Mouse (Mus musculus) large intestine, adult 2 months (tissue): ENCODE results near the gene Serpind1. TPM values are rescaled to one million over a fixed set of nuclear protein-coding genes. Genes with fewer than 3 reads are reported as not detected.

Experiments used
- DNase-seq: peaks from one replicate; pipeline ENCODE4 v3.0.0-alpha.2; 2012; ENCODE audit warnings: low read depth, low spot score
- WGBS: fragments of 180-500 bp; shearing (Covaris S2); methylation state at CpG from one replicate; pipeline ENCODE4 v1.1.7; 2018; 5-methylcytosine and 5-hydroxymethylcytosine counted together
- polyA plus RNA-seq: library from polyadenylated mRNA; depleted of rRNA; stranded (reverse); fragments of >200 nt; gene quantifications from 2 replicates; pipeline ENCODE4 v1.2.3, GENCODE M21; 2012; rRNA removed

Gene Serpind1
- polyA plus RNA-seq, result 0.15 and 0.19 TPM in 2 replicates

- WGBS, result 64% methylated on average over 2 of the region's 2 CpGs
- DNase-seq, result no peak
Measured at GRCm38 (mm10) chr16:17331116-17331515, at the start of gene Serpind1. Gene Serpind1 (plus strand): TSS chr16:17331371.

- WGBS, result 66% methylated on average over 6 of the region's 6 CpGs
- no peak for DNase-seq
Measured at GRCm38 (mm10) chr16:17283151-17283550, 48.0 kb upstream of the Serpind1 start.

GRCm38 (mm10) chr16:17287103-17287502 lies 44.1 kb upstream of the Serpind1 start:
- DNase-seq, result no peak
- WGBS, result 95% methylated on average over 2 of the region's 2 CpGs

GRCm38 (mm10) chr16:17291016-17291415 lies 40.2 kb upstream of the Serpind1 start:
- 95% methylated on average over 2 of the region's 2 CpGs for WGBS
- DNase-seq, result no peak

- peak; percentile 38 for DNase-seq
- 3% methylated on average over 2 of the region's 2 CpGs for WGBS
Measured at GRCm38 (mm10) chr16:17292751-17293150, 38.4 kb upstream of the Serpind1 start.

GRCm38 (mm10) chr16:17300818-17301217 lies 30.4 kb upstream of the Serpind1 start:
- no peak for DNase-seq
- 91% methylated on average over 3 of the region's 3 CpGs for WGBS

- 93% methylated on average over 5 of the region's 5 CpGs for WGBS
- no peak for DNase-seq
Measured at GRCm38 (mm10) chr16:17303521-17304245, 27.5 kb upstream of the Serpind1 start.

GRCm38 (mm10) chr16:17307461-17307860 lies 23.7 kb upstream of the Serpind1 start:
- DNase-seq, result no peak
- 93% methylated on average over 5 of the region's 5 CpGs for WGBS

GRCm38 (mm10) chr16:17309036-17309435 lies 22.1 kb upstream of the Serpind1 start:
- WGBS, result 86% methylated on average over 10 of the region's 10 CpGs
- no peak for DNase-seq

- DNase-seq, result no peak
- WGBS, result 97% methylated on average over 5 of the region's 5 CpGs
Measured at GRCm38 (mm10) chr16:17312531-17312930, 18.6 kb upstream of the Serpind1 start.

- 94% methylated on average over 7 of the region's 7 CpGs for WGBS
Measured at GRCm38 (mm10) chr16:17316554-17316953, 14.6 kb upstream of the Serpind1 start.

GRCm38 (mm10) chr16:17321481-17321880 lies 9.7 kb upstream of the Serpind1 start:
- DNase-seq, result no peak
- WGBS, result 28% methylated on average over 5 of the region's 5 CpGs

More at GRCm38 (mm10) chr16:17316554-17316953, 14.6 kb upstream of the Serpind1 start:
- no peak for DNase-seq

GRCm38 (mm10) chr16:17324745-17325144 lies 6.4 kb upstream of the Serpind1 start:
- 92% methylated on average over 5 of the region's 5 CpGs for WGBS
- no peak for DNase-seq

- 95% methylated on average over 2 of the region's 2 CpGs for WGBS
- no peak for DNase-seq
Measured at GRCm38 (mm10) chr16:17326064-17326463, 5.1 kb upstream of the Serpind1 start.

GRCm38 (mm10) chr16:17329848-17330570 lies 1.2 kb upstream of the Serpind1 start:
- 88% methylated on average over 1 of the region's 1 CpGs for WGBS
- no peak for DNase-seq

- no peak for DNase-seq
- 93% methylated on average over 5 of the region's 5 CpGs for WGBS
Measured at GRCm38 (mm10) chr16:17331855-17332254, 684 bp downstream of the Serpind1 start.

GRCm38 (mm10) chr16:17334574-17334973 lies 3.4 kb downstream of the Serpind1 start:
- DNase-seq, result no peak

GRCm38 (mm10) chr16:17336089-17336488 lies 4.9 kb downstream of the Serpind1 start:
- DNase-seq, result no peak
- WGBS, result 77% methylated on average over 1 of the region's 1 CpGs

GRCm38 (mm10) chr16:17339701-17340100 lies 8.5 kb downstream of the Serpind1 start:
- 83% methylated on average over 7 of the region's 7 CpGs for WGBS
- DNase-seq, result no peak

- DNase-seq, result no peak
- 82% methylated on average over 2 of the region's 2 CpGs for WGBS
Measured at GRCm38 (mm10) chr16:17340705-17341104, 9.5 kb downstream of the Serpind1 start.

GRCm38 (mm10) chr16:17341847-17342246 lies 10.7 kb downstream of the Serpind1 start:
- WGBS, result 82% methylated on average over 4 of the region's 4 CpGs
- no peak for DNase-seq
